Mouse (Mus musculus): Measurements from ENCODE around the gene Trim16. TPM values are rescaled to one million over a fixed set of nuclear protein-coding genes. Genes with fewer than 3 reads are reported as not detected.

The Trim16 gene
- total RNA-seq, 2 experiments from 2014 or later: 28.9 to 30.2 TPM

- intact Hi-C loops (cut with DNase I; ENCODE audit: low total_unique reads): no loop called here
- no peak for DNase-seq
Observed at GRCm38 (mm10) chr11:62826106-62826733, 6.2 kb downstream of the Trim16 start.

GRCm38 (mm10) chr11:62827135-62827534 lies 7.1 kb downstream of the Trim16 start:
- no peak for DNase-seq
- intact Hi-C loops (cut with DNase I; ENCODE audit: low total_unique reads): no loop called here

- DNase-seq: peak; percentile 22
- intact Hi-C loops (cut with DNase I; ENCODE audit: low total_unique reads): no loop called here
Observed at GRCm38 (mm10) chr11:62827911-62828310, 7.9 kb downstream of the Trim16 start.

- intact Hi-C loops (cut with DNase I; ENCODE audit: low total_unique reads): no loop called here
- no peak for DNase-seq
Observed at GRCm38 (mm10) chr11:62830387-62830786, 10.4 kb downstream of the Trim16 start.

GRCm38 (mm10) chr11:62831906-62832305 lies 11.9 kb downstream of the Trim16 start:
- DNase-seq: no peak

GRCm38 (mm10) chr11:62844562-62844961 lies 24.5 kb downstream of the Trim16 start:
- DNase-seq: no peak
- intact Hi-C loops (cut with DNase I; ENCODE audit: low total_unique reads): no loop called here

More at GRCm38 (mm10) chr11:62831906-62832305, 11.9 kb downstream of the Trim16 start:
- intact Hi-C loops (cut with DNase I; ENCODE audit: low total_unique reads): no loop called here

GRCm38 (mm10) chr11:62845730-62846129 lies 25.7 kb downstream of the Trim16 start:
- DNase-seq: no peak
- intact Hi-C loops (cut with DNase I; ENCODE audit: low total_unique reads): no loop called here

- intact Hi-C loops (cut with DNase I; ENCODE audit: low total_unique reads): no loop called here
- no peak for DNase-seq
Observed at GRCm38 (mm10) chr11:62846961-62847654, 27.1 kb downstream of the Trim16 start, which contains the start of gene Fbxw10. Gene Fbxw10 (plus strand): TSS chr11:62847069.

GRCm38 (mm10) chr11:62847655-62848191 lies 27.7 kb downstream of the Trim16 start:
- intact Hi-C loops (cut with DNase I; ENCODE audit: low total_unique reads): no loop called here
- DNase-seq: no peak

- intact Hi-C loops (cut with DNase I; ENCODE audit: low total_unique reads): no loop called here
Observed at GRCm38 (mm10) chr11:62848301-62848700, 28.3 kb downstream of the Trim16 start.

GRCm38 (mm10) chr11:62851199-62851598 lies 31.2 kb downstream of the Trim16 start:
- DNase-seq: no peak
- intact Hi-C loops (cut with DNase I; ENCODE audit: low total_unique reads): loop anchor here (5.0 kb wide), 2 partner anchors 34 to 94 kb away; no protein-coding TSS in a partner anchor

More at GRCm38 (mm10) chr11:62848301-62848700, 28.3 kb downstream of the Trim16 start:
- no peak for DNase-seq

- intact Hi-C loops (cut with DNase I; ENCODE audit: low total_unique reads): loop anchor here (5.0 kb wide), 2 partner anchors 36 to 96 kb away; no protein-coding TSS in a partner anchor
- no peak for DNase-seq
Observed at GRCm38 (mm10) chr11:62853334-62853733, 33.3 kb downstream of the Trim16 start.

- intact Hi-C loops (cut with DNase I; ENCODE audit: low total_unique reads): no loop called here
- no peak for DNase-seq
Observed at GRCm38 (mm10) chr11:62865562-62865961, 45.5 kb downstream of the Trim16 start.

GRCm38 (mm10) chr11:62866685-62867084 lies 46.7 kb downstream of the Trim16 start:
- DNase-seq: no peak
- intact Hi-C loops (cut with DNase I; ENCODE audit: low total_unique reads): no loop called here

GRCm38 (mm10) chr11:62869201-62869600 lies 49.2 kb downstream of the Trim16 start:
- DNase-seq: no peak
- intact Hi-C loops (cut with DNase I; ENCODE audit: low total_unique reads): no loop called here

- intact Hi-C loops (cut with DNase I; ENCODE audit: low total_unique reads): no loop called here
- no peak for DNase-seq
Observed at GRCm38 (mm10) chr11:62869715-62870371, 49.8 kb downstream of the Trim16 start.

GRCm38 (mm10) chr11:62873479-62873878 lies 53.4 kb downstream of the Trim16 start:
- intact Hi-C loops (cut with DNase I; ENCODE audit: low total_unique reads): no loop called here
- DNase-seq: no peak

GRCm38 (mm10) chr11:62875696-62876095 lies 55.7 kb downstream of the Trim16 start:
- DNase-seq: no peak
- intact Hi-C loops (cut with DNase I; ENCODE audit: low total_unique reads): no loop called here

- intact Hi-C loops (cut with DNase I; ENCODE audit: low total_unique reads): no loop called here
- DNase-seq: no peak
Observed at GRCm38 (mm10) chr11:62876445-62876844, 56.4 kb downstream of the Trim16 start.

GRCm38 (mm10) chr11:62877391-62877790 lies 57.4 kb downstream of the Trim16 start:
- no peak for DNase-seq
- intact Hi-C loops (cut with DNase I; ENCODE audit: low total_unique reads): no loop called here
